Mouse (Mus musculus): ENCODE results near the gene Olfr204. TPM values are rescaled to one million over a fixed set of nuclear protein-coding genes. Genes with fewer than 3 reads are reported as not detected.
"Not testable (repeated sequence)": the region's sequence is repeated elsewhere in the genome, so short reads cannot be mapped to it uniquely, and the experiment has no call there.

Olfr204 gene
- polyA plus RNA-seq, 1 experiment, result not detected

DNA sequence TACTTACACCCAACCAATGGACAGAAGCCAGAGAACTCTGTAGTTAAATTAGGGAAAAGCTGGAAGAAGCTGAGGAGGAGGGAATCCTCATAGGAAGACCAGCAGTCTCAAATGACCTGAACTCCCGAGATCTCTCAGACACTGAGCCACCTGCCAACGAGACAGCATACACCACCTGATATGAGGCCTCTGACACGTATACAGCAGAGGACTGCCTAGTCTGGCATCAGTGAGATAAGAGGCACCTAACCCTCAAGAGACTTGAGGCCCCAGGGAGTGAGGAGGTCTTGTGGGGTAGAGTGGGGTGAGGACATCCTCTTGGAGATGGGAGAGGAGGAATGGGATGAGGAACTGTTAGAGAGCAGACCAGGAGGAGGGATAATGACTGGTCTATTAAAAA lies 37.5 kb downstream of the Olfr204 start:
- 67% methylated on average over 3 of the region's 3 CpGs for WGBS

DNA sequence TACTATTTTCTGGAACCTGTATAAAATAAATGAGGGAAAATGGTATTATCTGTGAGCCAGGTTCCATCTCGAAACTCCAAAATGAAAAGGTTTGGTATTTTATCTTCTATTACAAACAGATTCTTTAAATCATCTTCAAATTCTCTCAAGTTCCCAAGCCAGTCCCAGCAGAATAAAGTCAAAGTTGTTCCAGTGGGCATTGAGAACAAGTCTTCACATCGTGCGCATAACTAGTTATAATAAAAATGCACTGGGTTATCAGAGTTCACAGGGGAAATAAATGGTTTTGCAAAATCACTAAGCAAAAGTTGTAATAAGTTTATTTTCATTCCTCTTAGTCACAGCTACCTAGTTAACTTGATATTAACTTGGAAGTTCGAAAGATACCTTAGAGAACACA lies 45.5 kb downstream of the Olfr204 start, which contains the start of gene Olfr201:
TSS of gene Olfr201 (minus strand) at position 101 of the 400 bp plus-strand sequence.
- not testable (repeated sequence) for H3K27ac ChIP-seq (ENCODE audit: control insufficient read depth, insufficient read depth, low read depth, low read length, poor library complexity); H3K4me1 ChIP-seq (ENCODE audit: control insufficient read depth, insufficient read depth, low read length); H3K4me3 ChIP-seq (replicated peaks; ENCODE audit: control insufficient read depth, low read depth, low read length)
- WGBS, result 79% methylated on average over 4 of the region's 4 CpGs

More for the DNA sequence above, 37.5 kb downstream of the Olfr204 start:
- Histone ChIP-seq H3K4me3 (replicated peaks; ENCODE audit: control insufficient read depth, low read depth, low read length) (no peak overlapping the region), H3K27ac (ENCODE audit: control insufficient read depth, insufficient read depth, low read depth, low read length, poor library complexity) (no peak overlapping the region), H3K4me1 (ENCODE audit: control insufficient read depth, insufficient read depth, low read length) (no peaks in the 10 kb centered on the region)
- TF ChIP-seq CTCF (IDR thresholded peaks at IDR 0.05; ENCODE audit: control insufficient read depth, insufficient read depth, low read length) (no peak), POLR2A (IDR thresholded peaks at IDR 0.05; ENCODE audit: borderline replicate concordance, control insufficient read depth, low read depth, low read length) (no peak)

DNA sequence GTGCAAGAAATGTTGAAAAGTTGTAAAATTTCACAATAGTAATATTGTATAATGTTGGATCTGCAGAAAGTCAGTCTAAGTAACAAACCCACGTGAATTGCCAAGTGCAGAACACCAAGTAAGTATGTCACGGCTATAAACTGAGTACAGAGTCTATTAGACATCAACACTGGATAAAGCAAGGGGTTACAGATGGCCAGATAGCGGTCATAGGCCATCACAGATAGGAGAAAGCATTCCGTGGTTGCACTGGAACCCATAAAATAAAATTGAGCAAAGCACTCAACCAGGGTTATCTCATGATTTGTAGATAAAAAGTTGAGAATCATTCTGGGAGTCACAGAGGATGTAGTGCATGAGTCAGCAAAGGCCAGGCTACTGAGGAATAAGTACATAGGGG lies 49.0 kb downstream of the Olfr204 start:
- H3K4me3 ChIP-seq (replicated peaks; ENCODE audit: control insufficient read depth, low read depth, low read length); H3K4me1 ChIP-seq (ENCODE audit: control insufficient read depth, insufficient read depth, low read length); H3K27ac ChIP-seq (ENCODE audit: control insufficient read depth, insufficient read depth, low read depth, low read length, poor library complexity): not testable (repeated sequence)
- 60% methylated on average over 4 of the region's 4 CpGs for WGBS

Other genes starting within 250 kb of the Olfr204 start
- 0.32 TPM in 1 of 2 replicates, not detected in the other for gene Olfr190, start 240.2 kb downstream of the Olfr204 start, polyA plus RNA-seq (2011; ENCODE audit: insufficient read depth, insufficient read length, low replicate concordance, missing spikeins)
- not detected in 2 replicates for gene Olfr191, start 228.4 kb downstream of the Olfr204 start, polyA plus RNA-seq (2011; ENCODE audit: insufficient read depth, insufficient read length, low replicate concordance, missing spikeins)
- not detected in 2 replicates for gene Olfr193, start 206.4 kb downstream of the Olfr204 start, polyA plus RNA-seq (2011; ENCODE audit: insufficient read depth, insufficient read length, low replicate concordance, missing spikeins)
- gene Olfr194, start 197.2 kb downstream of the Olfr204 start, polyA plus RNA-seq (2011; ENCODE audit: insufficient read depth, insufficient read length, low replicate concordance, missing spikeins), result not detected in 2 replicates
- not detected in 2 replicates for gene Olfr195, start 171.2 kb downstream of the Olfr204 start, polyA plus RNA-seq (2011; ENCODE audit: insufficient read depth, insufficient read length, low replicate concordance, missing spikeins)
- not detected in 2 replicates for gene Olfr196, start 147.8 kb downstream of the Olfr204 start, polyA plus RNA-seq (2011; ENCODE audit: insufficient read depth, insufficient read length, low replicate concordance, missing spikeins)
- not detected in 2 replicates for gene Olfr198, start 114.7 kb downstream of the Olfr204 start, polyA plus RNA-seq (2011; ENCODE audit: insufficient read depth, insufficient read length, low replicate concordance, missing spikeins)
- gene Olfr199, start 98.5 kb downstream of the Olfr204 start, polyA plus RNA-seq (2011; ENCODE audit: insufficient read depth, insufficient read length, low replicate concordance, missing spikeins), result not detected in 2 replicates
- not detected in 2 replicates for gene Olfr201, start 45.6 kb downstream of the Olfr204 start, polyA plus RNA-seq (2011; ENCODE audit: insufficient read depth, insufficient read length, low replicate concordance, missing spikeins)
- not detected in 2 replicates for gene Olfr202, start 31.5 kb downstream of the Olfr204 start, polyA plus RNA-seq (2011; ENCODE audit: insufficient read depth, insufficient read length, low replicate concordance, missing spikeins)
- not detected in 2 replicates for gene Olfr203, start 19.4 kb downstream of the Olfr204 start, polyA plus RNA-seq (2011; ENCODE audit: insufficient read depth, insufficient read length, low replicate concordance, missing spikeins)
- not detected in 2 replicates for gene Olfr205, start 12.9 kb upstream of the Olfr204 start, polyA plus RNA-seq (2011; ENCODE audit: insufficient read depth, insufficient read length, low replicate concordance, missing spikeins)
- not detected in 2 replicates for gene Olfr206, start 31.0 kb upstream of the Olfr204 start, polyA plus RNA-seq (2011; ENCODE audit: insufficient read depth, insufficient read length, low replicate concordance, missing spikeins)
- not detected in 2 replicates for gene Olfr209, start 45.7 kb upstream of the Olfr204 start, polyA plus RNA-seq (2011; ENCODE audit: insufficient read depth, insufficient read length, low replicate concordance, missing spikeins)
- gene Gabrr3, start 89.1 kb upstream of the Olfr204 start, polyA plus RNA-seq (2011; ENCODE audit: insufficient read depth, insufficient read length, low replicate concordance, missing spikeins), result not detected in 2 replicates
- gene Riox2, start 153.5 kb upstream of the Olfr204 start, polyA plus RNA-seq (2011; ENCODE audit: insufficient read depth, insufficient read length, low replicate concordance, missing spikeins), result 10.4 and 14.6 TPM in 2 replicates